Mouse (Mus musculus) midbrain, embryonic 13.5 days (tissue): ENCODE results near the gene Atg5. TPM values are rescaled to one million over a fixed set of nuclear protein-coding genes. Genes with fewer than 3 reads are reported as not detected.
A peak's percentile ranks its signal among the peaks of the same experiment; 100 is the strongest.
"Not testable (repeated sequence)": the region's sequence is repeated elsewhere in the genome, so short reads cannot be mapped to it uniquely, and the experiment has no call there.

Experiments
- ATAC-seq: fragments of 200-750 bp; cut with Nextera tagmentation; 2 replicates; pipeline ENCODE4 v1.8.0; 2017; ENCODE audit warnings: mild to moderate bottlenecking, moderate TSS enrichment, moderate library complexity
- H3K27ac ChIP-seq: fragments of 300-500 bp; sonication (generic); 2 replicates; pipeline ENCODE4 v1.5.1; 2015; ENCODE audit warnings: inconsistent platforms, mild to moderate bottlenecking, moderate library complexity
- H3K27me3 ChIP-seq: fragments of 300-500 bp; sonication (generic); 2 replicates; pipeline ENCODE4 v1.6.1; 2015; ENCODE audit warnings: mild to moderate bottlenecking, inconsistent platforms
- H3K36me3 ChIP-seq: fragments of 300-500 bp; sonication (generic); 2 replicates; pipeline ENCODE4 v1.6.1; 2015; ENCODE audit warnings: mild to moderate bottlenecking, inconsistent platforms
- H3K4me1 ChIP-seq: fragments of 300-500 bp; sonication (generic); replicated peaks from 2 replicates; pipeline ENCODE4 v1.6.1; 2015; ENCODE audit warnings: inconsistent platforms
- H3K4me2 ChIP-seq: fragments of 300-500 bp; sonication (generic); replicated peaks from 2 replicates; pipeline ENCODE4 v1.6.1; 2015; ENCODE audit warnings: moderate library complexity, mild to moderate bottlenecking, inconsistent platforms
- H3K4me3 ChIP-seq: fragments of 300-500 bp; sonication (generic); replicated peaks from 2 replicates; pipeline ENCODE4 v1.5.1; 2015; ENCODE audit warnings: mild to moderate bottlenecking, inconsistent platforms
- H3K9ac ChIP-seq: fragments of 300-500 bp; sonication (generic); replicated peaks from 2 replicates; pipeline ENCODE4 v1.6.1; 2015; ENCODE audit warnings: mild to moderate bottlenecking, inconsistent platforms
- H3K9me3 ChIP-seq: fragments of 300-500 bp; sonication (generic); 2 replicates; pipeline ENCODE4 v1.6.1; 2016; ENCODE audit warnings: mild to moderate bottlenecking, inconsistent platforms
- WGBS: fragments of 180-500 bp; shearing (Covaris S2); methylation state at CpG from one replicate; pipeline ENCODE4 v1.1.7; 2015; 5-methylcytosine and 5-hydroxymethylcytosine counted together
- polyA plus RNA-seq: library from polyadenylated mRNA; unstranded; fragments of >200 nt; fragmentation: Nextera tagmentation; extraction: Ambion mirVana; gene quantifications from 2 replicates; pipeline ENCODE4 v1.2.1, GENCODE M21; 2015

The Atg5 gene
- polyA plus RNA-seq: 51.9 and 53.5 TPM in 2 replicates

GRCm38 (mm10) chr10:44268145-44268860 lies at the start of gene Atg5:
Gene Atg5, plus strand, starts transcription at chr10:44268358.
- Histone ChIP-seq H3K4me1 (peaks cover 31% of the 10 kb centered on the region), H3K9me3 (no peaks in the 10 kb centered on the region), H3K4me3 (peak within 1 kb of the TSS; percentile 64), H3K27ac (peak within 1 kb of the TSS; percentile 87), H3K9ac (peak within 1 kb of the TSS; percentile 83), H3K36me3 (no peaks in the 10 kb centered on the region), H3K27me3 (no peaks in the 10 kb centered on the region), H3K4me2 (peak within 1 kb of the TSS; percentile 77)
- WGBS: under 1% methylated on average over 63 of the region's 63 CpGs
- peak; percentile 99 for ATAC-seq

- not testable (repeated sequence) for H3K27me3 ChIP-seq, H3K9ac ChIP-seq, H3K4me1 ChIP-seq, H3K27ac ChIP-seq, H3K4me3 ChIP-seq, H3K36me3 ChIP-seq, H3K4me2 ChIP-seq, H3K9me3 ChIP-seq, ATAC-seq
- WGBS: 8% methylated on average over 2 of the region's 2 CpGs
Observed at GRCm38 (mm10) chr10:44219073-44219472, 49.1 kb upstream of the Atg5 start.

GRCm38 (mm10) chr10:44224345-44224744 lies 43.8 kb upstream of the Atg5 start:
- 93% methylated on average over 9 of the region's 9 CpGs for WGBS
- Histone ChIP-seq H3K4me3 (no peak overlapping the region), H3K9me3 (0 out of 2 replicates have a peak, but pooled peaks cover 5% of the 10 kb centered on the region), H3K4me1 (no peaks in the 10 kb centered on the region), H3K9ac (no peak overlapping the region), H3K4me2 (no peak overlapping the region), H3K27ac (no peak overlapping the region), H3K36me3 (no peaks in the 10 kb centered on the region), H3K27me3 (no peaks in the 10 kb centered on the region)
- ATAC-seq: no peak

- 4% methylated on average over 1 of the region's 1 CpGs for WGBS
- H3K36me3 ChIP-seq, ATAC-seq, H3K9me3 ChIP-seq, H3K4me2 ChIP-seq, H3K27me3 ChIP-seq, H3K4me3 ChIP-seq, H3K27ac ChIP-seq, H3K9ac ChIP-seq, H3K4me1 ChIP-seq: not testable (repeated sequence)
Observed at GRCm38 (mm10) chr10:44233351-44233750, 34.8 kb upstream of the Atg5 start.

DNA sequence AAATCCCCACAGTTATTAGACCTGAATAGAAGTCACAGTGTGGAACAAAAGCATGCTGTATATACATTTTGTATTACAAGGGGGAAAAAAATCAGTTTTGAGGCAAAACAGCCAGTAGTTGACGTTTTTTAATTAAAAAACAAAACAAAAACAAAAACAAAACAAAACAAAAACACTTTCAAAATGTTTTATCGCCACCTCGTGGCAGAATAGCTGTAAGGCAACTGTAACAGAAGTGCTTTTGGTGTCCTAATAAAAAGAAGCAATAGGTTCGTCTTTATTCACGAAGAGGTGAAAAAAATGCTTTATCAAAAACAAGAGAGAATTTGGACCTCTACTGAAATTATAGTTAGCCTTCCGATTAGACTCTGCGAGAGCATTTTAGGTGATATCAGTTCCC lies 32.9 kb upstream of the Atg5 start:
- H3K9ac ChIP-seq, H3K4me3 ChIP-seq, H3K4me1 ChIP-seq, H3K27me3 ChIP-seq, H3K27ac ChIP-seq, H3K36me3 ChIP-seq, H3K4me2 ChIP-seq, H3K9me3 ChIP-seq, ATAC-seq: not testable (repeated sequence)
- 37% methylated on average over 7 of the region's 7 CpGs for WGBS

DNA sequence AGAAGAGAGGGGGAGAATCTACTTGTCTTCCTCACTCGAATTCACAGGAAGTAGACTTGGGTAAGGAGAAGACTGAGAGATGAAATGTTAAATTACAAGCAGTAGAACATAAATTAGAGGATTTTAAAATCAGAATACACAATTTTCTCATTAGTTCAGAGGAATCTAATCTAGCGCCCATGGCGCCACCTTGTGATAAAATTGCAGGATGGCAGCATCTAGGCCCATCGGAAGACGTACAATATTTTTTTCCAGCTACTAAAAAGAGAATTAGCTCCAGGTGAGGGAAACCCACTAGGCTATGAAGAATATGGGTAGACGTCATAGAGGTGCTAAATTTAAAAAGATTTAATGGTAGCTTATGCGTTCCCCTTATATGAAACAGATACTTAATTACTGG lies 11.5 kb upstream of the Atg5 start:
- Histone ChIP-seq H3K9me3 (no peaks in the 10 kb centered on the region), H3K4me2 (no peak overlapping the region), H3K4me1 (no peaks in the 10 kb centered on the region), H3K4me3 (no peak overlapping the region), H3K27ac (no peak overlapping the region), H3K27me3 (no peaks in the 10 kb centered on the region), H3K9ac (no peak overlapping the region), H3K36me3 (no peaks in the 10 kb centered on the region)
- ATAC-seq: no peak
- 34% methylated on average over 7 of the region's 7 CpGs for WGBS

GRCm38 (mm10) chr10:44265835-44266234 lies 2.3 kb upstream of the Atg5 start:
- Histone ChIP-seq H3K9me3 (no peaks in the 10 kb centered on the region), H3K36me3 (no peaks in the 10 kb centered on the region), H3K27ac (no peak overlapping the region), H3K4me1 (peaks cover 31% of the 10 kb centered on the region), H3K9ac (no peak overlapping the region), H3K27me3 (no peaks in the 10 kb centered on the region), H3K4me2 (no peak overlapping the region), H3K4me3 (no peak overlapping the region)
- ATAC-seq: no peak
- 52% methylated on average over 3 of the region's 3 CpGs for WGBS

DNA sequence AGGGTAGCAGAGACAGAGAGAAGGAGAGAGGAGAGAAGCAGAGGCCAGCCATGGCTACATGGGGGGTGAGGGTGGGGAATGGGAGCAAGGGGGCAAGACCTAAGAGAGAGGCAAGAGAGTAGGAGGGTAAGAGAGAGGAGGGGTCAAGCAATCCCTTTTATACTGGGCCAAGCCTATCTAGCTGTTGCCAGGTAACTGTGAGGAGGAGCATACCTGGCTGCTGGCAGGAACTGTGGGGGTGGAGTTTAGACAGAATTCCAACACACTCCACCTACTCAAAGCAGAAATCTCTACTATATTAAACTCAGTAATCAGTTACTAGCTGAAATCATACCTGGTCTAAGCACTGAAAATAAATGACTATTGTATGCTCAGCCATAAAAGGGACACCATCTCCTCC lies 1.6 kb upstream of the Atg5 start:
- peaks cover 31% of the 10 kb centered on the region for H3K4me1 ChIP-seq
- H3K36me3 ChIP-seq: no peaks in the 10 kb centered on the region
- H3K4me3 ChIP-seq: no peak overlapping the region
- no peak for ATAC-seq
- H3K9me3 ChIP-seq: no peaks in the 10 kb centered on the region
- H3K9ac ChIP-seq: no peak overlapping the region
- H3K4me2 ChIP-seq: no peak overlapping the region
- H3K27me3 ChIP-seq: no peaks in the 10 kb centered on the region
- H3K27ac ChIP-seq: no peak overlapping the region

DNA sequence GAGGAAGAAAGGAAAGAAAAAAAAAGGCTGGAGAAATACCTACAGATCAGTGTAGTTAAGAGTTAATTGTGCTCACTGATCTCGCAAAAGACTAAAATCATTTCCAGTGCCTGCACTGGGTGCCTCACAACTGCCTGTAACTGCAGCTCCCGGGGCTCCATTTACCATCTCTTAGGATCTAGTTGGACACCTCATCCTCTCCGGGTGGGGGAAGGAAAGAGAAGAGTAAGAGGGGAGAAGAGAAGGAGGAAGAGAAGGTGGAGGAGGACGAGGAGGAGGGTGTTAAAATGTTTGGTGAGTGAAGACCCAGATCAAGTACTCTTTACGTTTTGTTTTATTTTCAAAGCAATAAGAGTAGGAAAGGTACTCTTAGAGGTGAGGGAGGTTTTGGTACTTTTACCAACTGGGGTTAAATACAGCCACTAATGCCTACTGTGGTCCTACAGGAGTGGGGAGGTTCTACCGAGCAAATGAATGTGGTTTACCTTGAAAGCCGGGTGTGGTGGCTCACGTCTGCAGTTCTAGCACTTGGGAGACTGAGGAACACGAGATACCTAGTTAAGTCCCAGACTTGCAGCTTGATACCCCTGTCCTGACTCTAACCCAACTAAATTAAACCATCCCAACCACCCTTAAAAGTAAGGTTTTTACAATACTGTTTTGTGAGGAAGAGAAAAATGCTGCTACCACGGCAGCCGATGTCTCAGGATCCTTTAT lies 574 bp upstream of the Atg5 start:
- peaks cover 31% of the 10 kb centered on the region for H3K4me1 ChIP-seq
- H3K27me3 ChIP-seq: no peaks in the 10 kb centered on the region
- H3K4me2 ChIP-seq: peak overlapping the region; percentile 77
- H3K27ac ChIP-seq: 0 out of 2 replicates have a peak overlapping the region, but pooled peaks have one; percentile 54
- peak overlapping the region; percentile 62 for H3K9ac ChIP-seq
- peak; percentile 18 for ATAC-seq
- H3K36me3 ChIP-seq: no peaks in the 10 kb centered on the region
- no peaks in the 10 kb centered on the region for H3K9me3 ChIP-seq
- peak overlapping the region; percentile 64 for H3K4me3 ChIP-seq
- 14% methylated on average over 11 of the region's 11 CpGs for WGBS

DNA sequence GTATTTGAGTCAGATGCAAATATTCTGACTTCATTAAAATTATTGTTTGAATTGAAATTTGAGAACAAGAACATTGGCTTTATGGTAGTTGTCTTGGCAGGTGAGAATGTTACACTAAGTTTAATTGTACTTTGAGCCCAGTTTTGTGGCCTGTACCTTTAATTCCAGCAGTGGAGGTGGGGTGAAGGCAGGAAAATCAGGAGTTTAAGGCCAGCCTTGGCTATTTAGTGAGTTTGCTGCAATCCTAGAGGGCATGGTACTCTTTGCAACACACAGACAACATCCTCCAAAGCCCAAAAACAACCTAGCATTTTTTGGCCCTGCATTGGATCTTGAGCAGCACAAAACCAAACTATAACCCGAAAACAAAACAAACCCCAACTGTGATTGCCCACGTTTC lies 1.1 kb downstream of the Atg5 start:
- peak overlapping the region; percentile 77 for H3K4me2 ChIP-seq
- H3K9ac ChIP-seq: peak overlapping the region; percentile 83; the same call in 1 of the 2 replicates
- H3K4me3 ChIP-seq: peak overlapping the region; percentile 64
- no peaks in the 10 kb centered on the region for H3K36me3 ChIP-seq
- no peak for ATAC-seq
- no peaks in the 10 kb centered on the region for H3K27me3 ChIP-seq
- WGBS: 73% methylated on average over 2 of the region's 2 CpGs
- H3K9me3 ChIP-seq: no peaks in the 10 kb centered on the region
- H3K27ac ChIP-seq: no peak overlapping the region
- H3K4me1 ChIP-seq: peaks cover 31% of the 10 kb centered on the region

DNA sequence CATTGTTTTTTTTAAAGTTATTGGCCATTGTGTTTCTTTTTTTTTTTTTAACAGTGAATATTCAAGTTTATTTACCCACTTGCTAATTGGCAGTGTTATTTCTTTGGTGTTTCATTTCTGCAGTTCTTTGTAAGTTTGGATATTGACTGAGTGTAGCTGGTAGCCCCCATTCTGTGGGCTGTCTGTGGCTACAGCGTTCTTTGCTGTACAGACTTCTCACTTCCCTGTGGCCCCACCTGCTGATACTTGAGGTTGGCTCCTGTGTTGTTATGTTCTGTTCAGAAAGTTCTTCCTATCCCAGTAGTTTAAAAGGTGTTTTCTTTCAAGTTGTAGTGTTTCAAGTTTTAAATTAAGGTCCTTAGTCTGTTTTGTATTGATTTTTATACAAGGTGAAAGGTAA lies 14.2 kb downstream of the Atg5 start:
- Histone ChIP-seq H3K4me1 (no peaks in the 10 kb centered on the region), H3K27me3 (no peaks in the 10 kb centered on the region), H3K4me2 (no peak overlapping the region), H3K9ac (no peak overlapping the region), H3K27ac (no peak overlapping the region), H3K4me3 (no peak overlapping the region), H3K36me3 (peaks cover 13% of the 10 kb centered on the region), H3K9me3 (no peaks in the 10 kb centered on the region)
- ATAC-seq: no peak
- WGBS: 94% methylated on average over 1 of the region's 1 CpGs

GRCm38 (mm10) chr10:44285106-44285505 lies 16.9 kb downstream of the Atg5 start:
- H3K27me3 ChIP-seq: no peaks in the 10 kb centered on the region
- no peak overlapping the region for H3K4me2 ChIP-seq
- peaks cover 27% of the 10 kb centered on the region for H3K36me3 ChIP-seq
- ATAC-seq: no peak
- H3K9me3 ChIP-seq: no peaks in the 10 kb centered on the region
- no peak overlapping the region for H3K27ac ChIP-seq
- no peaks in the 10 kb centered on the region for H3K4me1 ChIP-seq
- no peak overlapping the region for H3K4me3 ChIP-seq
- H3K9ac ChIP-seq: no peak overlapping the region
- WGBS: 78% methylated on average over 1 of the region's 1 CpGs
